Mouse (Mus musculus) kidney, adult 2 months (tissue): Measurements from ENCODE around the gene Slc22a15.

Experiments used
- CTCF ChIP-seq: fragments of 200-500 bp; conservative IDR thresholded peaks from 2 replicates; pipeline ENCODE4 v1.5.1; 2011; ENCODE audit warnings: low read depth, mild to moderate bottlenecking, control low read depth, low read length, moderate library complexity, mixed read lengths; ENCODE audit not compliant: insufficient read depth, insufficient read length
- POLR2A ChIP-seq: fragments of 200-500 bp; IDR thresholded peaks from one replicate; pipeline ENCODE4 v1.6.1; 2011; ENCODE audit warnings: low read depth, low read length, control low read depth

GRCm38 (mm10) chr3:101824338-101824737 is 99.9 kb downstream of the Slc22a15 start:
- no peak for TF ChIP-seq CTCF
- no peak for TF ChIP-seq POLR2A
